Mouse (Mus musculus): ENCODE measurements around the gene Skida1. TPM values are rescaled to one million over a fixed set of nuclear protein-coding genes. Genes with fewer than 3 reads are reported as not detected.
A peak's percentile ranks its signal among the peaks of the same experiment; 100 is the strongest.

The Skida1 gene
- polyA plus RNA-seq, 1 experiment from 2014 or later: 8.1 TPM

GRCm38 (mm10) chr2:18017321-18017720, 31.5 kb downstream of the Skida1 start:
- 96% methylated on average over 6 of the region's 6 CpGs for WGBS
- no peaks in the 10 kb centered on the region for H3K27me3 ChIP-seq (replicated peaks)
- H3K36me3 ChIP-seq (replicated peaks): no peaks in the 10 kb centered on the region
- H3K4me3 ChIP-seq: no peak overlapping the region
- no peak overlapping the region for H3K27ac ChIP-seq
- H3K9ac ChIP-seq: no peak overlapping the region
- H3K4me1 ChIP-seq: no peaks in the 10 kb centered on the region
- no peak overlapping the region for H3K4me2 ChIP-seq
- no peaks in the 10 kb centered on the region for H3K9me3 ChIP-seq
- ATAC-seq (replicated peaks): no peak

- H3K27me3 ChIP-seq (replicated peaks): no peaks in the 10 kb centered on the region
- no peak overlapping the region for H3K4me3 ChIP-seq
- H3K9ac ChIP-seq: no peak overlapping the region
- no peak for ATAC-seq (replicated peaks)
- H3K9me3 ChIP-seq: no peaks in the 10 kb centered on the region
- H3K36me3 ChIP-seq (replicated peaks): no peaks in the 10 kb centered on the region
- no peak overlapping the region for H3K27ac ChIP-seq
- WGBS: 86% methylated on average over 1 of the region's 1 CpGs
- H3K4me2 ChIP-seq: no peak overlapping the region
- H3K4me1 ChIP-seq: no peaks in the 10 kb centered on the region
Observed at GRCm38 (mm10) chr2:18016639-18017038, 32.2 kb downstream of the Skida1 start.

GRCm38 (mm10) chr2:18015581-18015980, 33.3 kb downstream of the Skida1 start:
- no peaks in the 10 kb centered on the region for H3K27me3 ChIP-seq (replicated peaks)
- no peak for ATAC-seq (replicated peaks)
- no peak overlapping the region for H3K9ac ChIP-seq
- 43% methylated on average over 3 of the region's 3 CpGs for WGBS
- H3K4me2 ChIP-seq: no peak overlapping the region
- no peak overlapping the region for H3K27ac ChIP-seq
- no peak overlapping the region for H3K4me3 ChIP-seq
- H3K9me3 ChIP-seq: no peaks in the 10 kb centered on the region
- H3K4me1 ChIP-seq: no peaks in the 10 kb centered on the region
- H3K36me3 ChIP-seq (replicated peaks): no peaks in the 10 kb centered on the region

GRCm38 (mm10) chr2:18012866-18013265, 36.0 kb downstream of the Skida1 start:
- H3K36me3 ChIP-seq (replicated peaks): no peaks in the 10 kb centered on the region
- H3K9me3 ChIP-seq: no peaks in the 10 kb centered on the region
- no peak overlapping the region for H3K27ac ChIP-seq
- H3K27me3 ChIP-seq (replicated peaks): no peaks in the 10 kb centered on the region
- H3K4me3 ChIP-seq: no peak overlapping the region
- 91% methylated on average over 3 of the region's 3 CpGs for WGBS
- no peak for ATAC-seq (replicated peaks)
- H3K4me2 ChIP-seq: no peak overlapping the region
- H3K4me1 ChIP-seq: no peaks in the 10 kb centered on the region
- H3K9ac ChIP-seq: no peak overlapping the region

- Histone ChIP-seq H3K9ac (no peak overlapping the region), H3K9me3 (no peaks in the 10 kb centered on the region), H3K4me2 (no peak overlapping the region), H3K36me3 (replicated peaks) (no peaks in the 10 kb centered on the region), H3K4me1 (no peaks in the 10 kb centered on the region), H3K27ac (no peak overlapping the region), H3K27me3 (replicated peaks) (no peaks in the 10 kb centered on the region), H3K4me3 (no peak overlapping the region)
- ATAC-seq (replicated peaks): no peak
- 90% methylated on average over 6 of the region's 6 CpGs for WGBS
Observed at GRCm38 (mm10) chr2:18011226-18011625, 37.6 kb downstream of the Skida1 start.

- no peak overlapping the region for H3K27ac ChIP-seq
- 39% methylated on average over 8 of the region's 8 CpGs for WGBS
- H3K9ac ChIP-seq: no peak overlapping the region
- no peak overlapping the region for H3K4me3 ChIP-seq
- H3K4me2 ChIP-seq: no peak overlapping the region
- no peaks in the 10 kb centered on the region for H3K36me3 ChIP-seq (replicated peaks)
- H3K9me3 ChIP-seq: no peaks in the 10 kb centered on the region
- H3K27me3 ChIP-seq (replicated peaks): no peaks in the 10 kb centered on the region
- H3K4me1 ChIP-seq: no peaks in the 10 kb centered on the region
- no peak for ATAC-seq (replicated peaks)
Observed at GRCm38 (mm10) chr2:18005137-18005536, 43.7 kb downstream of the Skida1 start.

- H3K4me3 ChIP-seq: no peak overlapping the region
- no peaks in the 10 kb centered on the region for H3K27me3 ChIP-seq (replicated peaks)
- ATAC-seq (replicated peaks): no peak
- H3K9me3 ChIP-seq: no peaks in the 10 kb centered on the region
- H3K27ac ChIP-seq: no peak overlapping the region
- WGBS: 91% methylated on average over 4 of the region's 4 CpGs
- no peak overlapping the region for H3K4me2 ChIP-seq
- H3K36me3 ChIP-seq (replicated peaks): no peaks in the 10 kb centered on the region
- H3K9ac ChIP-seq: no peak overlapping the region
- no peaks in the 10 kb centered on the region for H3K4me1 ChIP-seq
Observed at GRCm38 (mm10) chr2:18004286-18004685, 44.6 kb downstream of the Skida1 start.

- Histone ChIP-seq H3K4me3 (no peak overlapping the region), H3K4me2 (no peak overlapping the region), H3K4me1 (no peaks in the 10 kb centered on the region), H3K36me3 (replicated peaks) (no peaks in the 10 kb centered on the region), H3K9me3 (no peaks in the 10 kb centered on the region), H3K27me3 (replicated peaks) (no peaks in the 10 kb centered on the region), H3K27ac (no peak overlapping the region), H3K9ac (no peak overlapping the region)
- 94% methylated on average over 3 of the region's 3 CpGs for WGBS
- no peak for ATAC-seq (replicated peaks)
Observed at GRCm38 (mm10) chr2:18002306-18002705, 46.5 kb downstream of the Skida1 start.

GRCm38 (mm10) chr2:17996858-17997257, 52.0 kb downstream of the Skida1 start, which contains the start of gene H2al2a:
Gene H2al2a, minus strand, starts transcription at chr2:17996958.
- no peak within 1 kb of the TSS for H3K9ac ChIP-seq
- no peaks in the 10 kb centered on the region for H3K36me3 ChIP-seq (replicated peaks)
- H3K4me1 ChIP-seq: no peaks in the 10 kb centered on the region
- H3K4me3 ChIP-seq: no peak within 1 kb of the TSS
- H3K27me3 ChIP-seq (replicated peaks): no peaks in the 10 kb centered on the region
- H3K27ac ChIP-seq: no peak within 1 kb of the TSS
- no peaks in the 10 kb centered on the region for H3K9me3 ChIP-seq
- H3K4me2 ChIP-seq: no peak within 1 kb of the TSS
- ATAC-seq (replicated peaks): no peak

Small RNA genes within 50 kb of the gene (microRNA-seq; reads per million reads assigned to microRNA genes)
- gene Mir7655: 5.3 reads per million, percentile 23 among the genes with 10 or more reads in this experiment

Other genes with a start within 250 kb of the Skida1 start
- not detected in 2 replicates for gene H2al2a, start 52.1 kb downstream of the Skida1 start, polyA plus RNA-seq (2015; fragmentation: Nextera tagmentation; extraction: Ambion mirVana)
- gene A930004D18Rik, start 11.3 kb downstream of the Skida1 start, polyA plus RNA-seq (2015; fragmentation: Nextera tagmentation; extraction: Ambion mirVana): 8.1 and 11.8 TPM in 2 replicates
- 49.9 and 53.1 TPM in 2 replicates for gene Mllt10, start 6.2 kb upstream of the Skida1 start, polyA plus RNA-seq (2015; fragmentation: Nextera tagmentation; extraction: Ambion mirVana)

Measured in midbrain, embryonic 15.5 days (tissue).